Mouse (Mus musculus) NIH3T3 (cell line): ENCODE measurements around the gene Rnaset2b.
A peak's percentile ranks its signal among the peaks of the same experiment; 100 is the strongest.
"Not testable (repeated sequence)": the region's sequence is repeated elsewhere in the genome, so short reads cannot be mapped to it uniquely, and the experiment has no call there.

Experiments
- DNase-seq: peaks from one replicate; pipeline ENCODE4 v3.0.0-alpha.2; 2012; ENCODE audit warnings: low read depth

Gene Rnaset2b

GRCm38 (mm10) chr17:6980144-6980543, 9.7 kb downstream of the Rnaset2b start:
- DNase-seq: not testable (repeated sequence)

- not testable (repeated sequence) for DNase-seq
Observed at GRCm38 (mm10) chr17:6986118-6986517, 15.7 kb downstream of the Rnaset2b start.

GRCm38 (mm10) chr17:6995504-6995903, 25.1 kb downstream of the Rnaset2b start:
- not testable (repeated sequence) for DNase-seq

GRCm38 (mm10) chr17:6996826-6997225, 26.4 kb downstream of the Rnaset2b start:
- DNase-seq: not testable (repeated sequence)

- DNase-seq: not testable (repeated sequence)
Observed at GRCm38 (mm10) chr17:6997778-6998490, 27.5 kb downstream of the Rnaset2b start.

GRCm38 (mm10) chr17:7001790-7002585, 31.6 kb downstream of the Rnaset2b start:
- not testable (repeated sequence) for DNase-seq

GRCm38 (mm10) chr17:7003392-7003791, 33.0 kb downstream of the Rnaset2b start:
- not testable (repeated sequence) for DNase-seq

- not testable (repeated sequence) for DNase-seq
Observed at GRCm38 (mm10) chr17:7005646-7006045, 35.2 kb downstream of the Rnaset2b start.

GRCm38 (mm10) chr17:7008885-7009284, 38.5 kb downstream of the Rnaset2b start:
- DNase-seq: not testable (repeated sequence)

- not testable (repeated sequence) for DNase-seq
Observed at GRCm38 (mm10) chr17:7009440-7009839, 39.0 kb downstream of the Rnaset2b start.

- not testable (repeated sequence) for DNase-seq
Observed at GRCm38 (mm10) chr17:7009901-7010300, 39.5 kb downstream of the Rnaset2b start.

GRCm38 (mm10) chr17:7014190-7014589, 43.8 kb downstream of the Rnaset2b start:
- DNase-seq: not testable (repeated sequence)

GRCm38 (mm10) chr17:7025257-7025656, 54.8 kb downstream of the Rnaset2b start, which contains the start of gene Gm1604a:
Gene Gm1604a, plus strand, starts transcription at chr17:7025568.
- not testable (repeated sequence) for DNase-seq

- not testable (repeated sequence) for DNase-seq
Observed at GRCm38 (mm10) chr17:7025764-7026346, 55.4 kb downstream of the Rnaset2b start.

GRCm38 (mm10) chr17:7030204-7030603, 59.8 kb downstream of the Rnaset2b start:
- DNase-seq: not testable (repeated sequence)

GRCm38 (mm10) chr17:7030622-7031174, 60.3 kb downstream of the Rnaset2b start:
- DNase-seq: peak; percentile 67

- DNase-seq: not testable (repeated sequence)
Observed at GRCm38 (mm10) chr17:7033192-7034166, 63.0 kb downstream of the Rnaset2b start.
